Mouse (Mus musculus) stomach, embryonic 14.5 days (tissue): ENCODE results near the gene Tm4sf4. TPM values are rescaled to one million over a fixed set of nuclear protein-coding genes. Genes with fewer than 3 reads are reported as not detected.

Source experiments
- ATAC-seq: fragments of 200-750 bp; cut with Nextera tagmentation; 2 replicates; pipeline ENCODE4 v1.8.0; 2017; ENCODE audit warnings: low read depth, moderate TSS enrichment; ENCODE audit not compliant: insufficient number of reproducible peaks, insufficient read depth, low FRiP score
- H3K27ac ChIP-seq: fragments of 300-500 bp; sonication (generic); 2 replicates; pipeline ENCODE4 v1.5.1; 2014; ENCODE audit warnings: mild to moderate bottlenecking, low read length, moderate library complexity, mixed read lengths
- H3K27me3 ChIP-seq: fragments of 300-500 bp; sonication (generic); 2 replicates; pipeline ENCODE4 v1.6.1; 2014; ENCODE audit warnings: low read length, control low read depth, mixed read lengths; ENCODE audit not compliant: control insufficient read depth, insufficient read depth
- H3K36me3 ChIP-seq: fragments of 300-500 bp; sonication (generic); 2 replicates; pipeline ENCODE4 v1.6.1; 2014; ENCODE audit warnings: mild to moderate bottlenecking, control low read depth, low read length, moderate library complexity, mixed read lengths; ENCODE audit not compliant: control insufficient read depth, insufficient read depth
- H3K4me1 ChIP-seq: fragments of 300-500 bp; sonication (generic); 2 replicates; pipeline ENCODE4 v1.6.1; 2014; ENCODE audit warnings: low read length, control low read depth, mixed read lengths; ENCODE audit not compliant: control insufficient read depth, insufficient read depth
- H3K4me2 ChIP-seq: fragments of 300-500 bp; sonication (generic); replicated peaks from 2 replicates; pipeline ENCODE4 v1.6.1; 2014; ENCODE audit warnings: low read depth, low read length, control low read depth
- H3K4me3 ChIP-seq: fragments of 300-500 bp; sonication (generic); 2 replicates; pipeline ENCODE4 v1.5.1; 2014; ENCODE audit warnings: low read depth, low read length, control low read depth
- H3K9ac ChIP-seq: fragments of 300-500 bp; sonication (generic); replicated peaks from 2 replicates; pipeline ENCODE4 v1.6.1; 2014; ENCODE audit warnings: low read depth, mild to moderate bottlenecking, control low read depth, low read length, moderate library complexity, mixed read lengths
- H3K9me3 ChIP-seq: fragments of 300-500 bp; sonication (generic); 2 replicates; pipeline ENCODE4 v1.6.1; 2016; ENCODE audit warnings: low read depth, low read length, control low read depth; ENCODE audit not compliant: control insufficient read depth
- WGBS: fragments of 180-500 bp; shearing (Covaris S2); extraction: QIAGEN DNeasy Blood & Tissue Kit; methylation state at CpG from one replicate; pipeline ENCODE4 v1.1.7; 2014; 5-methylcytosine and 5-hydroxymethylcytosine counted together
- polyA plus RNA-seq: library from polyadenylated mRNA; unstranded; fragments of >200 nt; fragmentation: Nextera tagmentation; extraction: Ambion mirVana; gene quantifications from 2 replicates; pipeline ENCODE4 v1.2.1, GENCODE M21; 2014

Gene Tm4sf4
- polyA plus RNA-seq, 1 experiment from 2014 or later, result 2.2 TPM

DNA sequence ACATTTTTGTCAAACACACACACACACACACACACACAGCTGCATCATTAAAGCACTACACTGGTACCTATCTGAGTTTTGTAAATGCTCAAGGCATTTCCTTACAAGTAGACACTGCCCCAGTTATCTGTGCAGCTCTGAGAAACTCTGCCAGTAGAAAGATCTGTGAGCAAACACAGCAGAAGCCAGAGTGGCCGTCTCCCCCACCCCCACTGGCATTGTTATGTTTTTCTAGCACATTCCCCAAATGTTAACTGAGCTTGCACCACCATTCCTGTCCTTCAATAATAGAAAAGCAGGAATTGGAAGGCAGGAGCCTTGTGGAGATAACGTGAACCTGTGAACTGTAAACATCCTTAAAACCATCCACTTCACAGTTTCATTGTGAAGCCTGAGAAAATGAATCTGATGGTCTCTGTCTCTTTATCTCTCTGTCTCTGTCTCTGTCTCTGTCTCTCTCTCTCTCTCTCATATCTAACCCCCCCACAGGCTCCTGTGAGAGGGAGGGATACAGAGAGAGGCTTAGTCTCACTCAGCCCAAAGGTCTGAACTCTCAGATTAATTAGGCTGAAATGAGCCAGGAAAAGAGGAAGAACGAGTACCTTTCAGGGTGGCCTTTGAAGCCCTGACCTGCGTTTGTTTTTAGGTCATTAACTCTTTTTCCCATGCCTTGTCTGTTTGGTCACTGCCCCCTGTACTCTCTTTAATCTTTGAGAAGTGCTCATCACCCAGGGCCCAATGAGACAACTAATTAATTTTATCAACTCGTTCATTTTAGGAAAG, 3.8 kb downstream of the Tm4sf4 start:
- Histone ChIP-seq H3K27ac (no peak overlapping the region), H3K9me3 (no peaks in the 10 kb centered on the region), H3K4me1 (0 out of 2 replicates have a peak, but pooled peaks cover 4% of the 10 kb centered on the region), H3K27me3 (no peaks in the 10 kb centered on the region), H3K4me3 (no peak overlapping the region), H3K4me2 (no peak overlapping the region), H3K36me3 (no peaks in the 10 kb centered on the region), H3K9ac (no peak overlapping the region)
- 11% methylated on average over 5 of the region's 5 CpGs for WGBS
- ATAC-seq, result no peak

DNA sequence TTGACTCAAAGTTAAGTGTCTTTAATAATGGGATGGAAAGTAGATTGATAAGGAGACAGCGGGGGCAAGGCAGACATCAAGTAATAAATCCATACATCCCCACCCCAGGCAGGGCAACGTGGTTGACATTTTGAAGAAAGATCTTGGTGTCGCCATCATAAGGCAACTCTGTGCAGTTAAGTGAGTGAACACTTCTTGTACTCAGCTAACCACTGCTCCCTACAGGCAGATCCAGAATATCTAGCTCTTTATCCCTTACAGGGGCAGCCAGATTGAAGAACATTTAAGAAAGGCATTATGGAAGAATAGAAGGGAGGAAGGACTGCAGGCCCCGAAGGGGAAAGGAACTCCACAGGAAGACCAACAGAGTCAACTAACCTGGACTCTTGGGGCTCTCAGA, 4.4 kb downstream of the Tm4sf4 start:
- H3K9me3 ChIP-seq, result no peaks in the 10 kb centered on the region
- H3K9ac ChIP-seq, result no peak overlapping the region
- H3K27me3 ChIP-seq, result no peaks in the 10 kb centered on the region
- 0 out of 2 replicates have a peak, but pooled peaks cover 4% of the 10 kb centered on the region for H3K4me1 ChIP-seq
- no peak overlapping the region for H3K4me2 ChIP-seq
- no peak overlapping the region for H3K27ac ChIP-seq
- 49% methylated on average over 4 of the region's 4 CpGs for WGBS
- H3K36me3 ChIP-seq, result no peaks in the 10 kb centered on the region
- no peak overlapping the region for H3K4me3 ChIP-seq
- no peak for ATAC-seq

DNA sequence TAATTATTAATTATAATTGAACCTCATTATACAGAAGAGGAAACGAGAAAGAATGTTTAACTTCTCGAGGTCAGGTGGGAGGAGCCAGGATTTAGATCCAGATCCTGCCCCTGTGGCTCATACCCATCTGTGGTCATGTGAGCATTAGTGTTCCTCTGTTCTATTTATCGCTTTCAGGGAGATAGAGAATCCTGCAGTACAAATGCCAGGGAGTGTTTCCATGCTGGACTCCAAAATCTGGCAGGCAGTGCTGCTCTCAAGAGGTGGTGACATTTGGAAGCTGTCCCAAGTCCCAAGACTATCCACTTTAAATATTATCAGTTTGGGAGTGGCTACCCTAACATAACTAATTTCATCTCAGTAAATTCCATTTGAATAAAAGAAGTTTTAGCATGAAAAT, 6.6 kb downstream of the Tm4sf4 start:
- no peak overlapping the region for H3K4me3 ChIP-seq
- no peak for ATAC-seq
- H3K4me1 ChIP-seq, result 0 out of 2 replicates have a peak, but pooled peaks cover 4% of the 10 kb centered on the region
- no peaks in the 10 kb centered on the region for H3K36me3 ChIP-seq
- H3K9me3 ChIP-seq, result no peaks in the 10 kb centered on the region
- no peaks in the 10 kb centered on the region for H3K27me3 ChIP-seq
- no peak overlapping the region for H3K9ac ChIP-seq
- WGBS, result 64% methylated on average over 3 of the region's 3 CpGs
- H3K4me2 ChIP-seq, result no peak overlapping the region
- H3K27ac ChIP-seq, result no peak overlapping the region

GRCm38 (mm10) chr3:57435364-57435763, 10.2 kb downstream of the Tm4sf4 start:
- no peak overlapping the region for H3K9ac ChIP-seq
- no peak for ATAC-seq
- no peak overlapping the region for H3K4me2 ChIP-seq
- H3K4me3 ChIP-seq, result no peak overlapping the region
- H3K27ac ChIP-seq, result no peak overlapping the region
- WGBS, result 76% methylated on average over 8 of the region's 8 CpGs
- no peaks in the 10 kb centered on the region for H3K4me1 ChIP-seq
- no peaks in the 10 kb centered on the region for H3K27me3 ChIP-seq
- H3K36me3 ChIP-seq, result no peaks in the 10 kb centered on the region
- H3K9me3 ChIP-seq, result no peaks in the 10 kb centered on the region

DNA sequence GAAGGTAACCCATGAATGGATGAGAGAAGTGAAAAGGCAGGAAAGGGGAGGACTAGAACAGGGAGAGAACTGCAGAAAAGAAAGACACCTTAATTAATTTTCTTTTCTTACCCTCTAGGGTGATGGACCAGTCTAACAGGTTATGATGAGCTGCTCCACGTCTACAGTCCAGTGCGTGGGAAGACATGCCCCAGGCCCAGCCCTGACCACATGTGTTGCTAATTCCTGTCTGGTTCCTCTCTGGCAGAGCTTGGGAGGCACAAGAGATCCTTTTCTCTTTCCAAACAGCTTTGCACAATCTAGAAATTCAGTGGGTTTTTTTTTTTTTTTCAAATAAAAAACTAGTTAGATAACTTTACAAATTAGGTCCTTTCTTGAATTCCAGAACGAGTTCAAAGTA, 15.8 kb downstream of the Tm4sf4 start:
- WGBS, result 53% methylated on average over 3 of the region's 3 CpGs
- no peak overlapping the region for H3K9ac ChIP-seq
- ATAC-seq, result no peak
- H3K27ac ChIP-seq, result no peak overlapping the region
- H3K4me2 ChIP-seq, result no peak overlapping the region
- peaks cover 3% of the 10 kb centered on the region; the same call in 1 of the 2 replicates for H3K4me1 ChIP-seq
- H3K27me3 ChIP-seq, result no peaks in the 10 kb centered on the region
- no peak overlapping the region for H3K4me3 ChIP-seq
- H3K36me3 ChIP-seq, result no peaks in the 10 kb centered on the region
- H3K9me3 ChIP-seq, result no peaks in the 10 kb centered on the region

- ATAC-seq, result peak; percentile 64; the same call in 1 of the 2 replicates
Observed at GRCm38 (mm10) chr3:57445706-57446105, 20.6 kb downstream of the Tm4sf4 start.

DNA sequence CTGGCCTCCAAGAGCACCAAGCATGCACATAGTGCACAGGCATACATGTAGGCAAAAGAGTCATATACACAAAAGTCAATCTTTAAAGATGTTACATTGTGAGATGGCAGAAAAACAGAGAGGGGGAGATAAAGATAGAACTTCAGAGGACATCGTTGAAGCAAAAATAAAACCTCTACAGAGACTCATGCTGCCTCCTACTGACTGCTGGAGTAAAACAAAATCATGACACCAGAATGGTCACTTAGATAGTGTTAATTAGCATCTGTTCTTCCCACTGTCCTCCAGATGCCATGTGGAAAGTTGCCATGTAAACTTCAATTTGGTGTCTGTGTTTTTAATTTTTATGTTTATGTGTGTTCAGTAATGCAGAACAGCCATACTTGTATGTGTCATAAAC, 22.8 kb downstream of the Tm4sf4 start:
- Histone ChIP-seq H3K9me3 (no peaks in the 10 kb centered on the region), H3K27me3 (no peaks in the 10 kb centered on the region), H3K27ac (no peak overlapping the region), H3K9ac (no peak overlapping the region), H3K4me2 (no peak overlapping the region), H3K36me3 (no peaks in the 10 kb centered on the region), H3K4me1 (peaks cover 3% of the 10 kb centered on the region; the same call in 1 of the 2 replicates), H3K4me3 (no peak overlapping the region)
- ATAC-seq, result no peak
- 32% methylated on average over 1 of the region's 1 CpGs for WGBS

More at GRCm38 (mm10) chr3:57445706-57446105, 20.6 kb downstream of the Tm4sf4 start:
- Histone ChIP-seq H3K9me3 (no peaks in the 10 kb centered on the region), H3K27ac (no peak overlapping the region), H3K9ac (no peak overlapping the region), H3K4me3 (no peak overlapping the region), H3K4me1 (peaks cover 3% of the 10 kb centered on the region; the same call in 1 of the 2 replicates), H3K4me2 (no peak overlapping the region), H3K36me3 (no peaks in the 10 kb centered on the region), H3K27me3 (no peaks in the 10 kb centered on the region)
- 29% methylated on average over 3 of the region's 3 CpGs for WGBS

- 34% methylated on average over 5 of the region's 5 CpGs for WGBS
- no peaks in the 10 kb centered on the region for H3K9me3 ChIP-seq
- H3K36me3 ChIP-seq, result no peaks in the 10 kb centered on the region
- H3K9ac ChIP-seq, result no peak overlapping the region
- H3K4me2 ChIP-seq, result no peak overlapping the region
- H3K4me3 ChIP-seq, result no peak overlapping the region
- no peaks in the 10 kb centered on the region for H3K27me3 ChIP-seq
- H3K4me1 ChIP-seq, result peaks cover 3% of the 10 kb centered on the region; the same call in 1 of the 2 replicates
- 0 out of 2 replicates have a peak, but pooled peaks have one; percentile 28 for ATAC-seq
- H3K27ac ChIP-seq, result no peak overlapping the region
Observed at GRCm38 (mm10) chr3:57448445-57448844, 23.3 kb downstream of the Tm4sf4 start.
